In genomic region chr7:143052626-143053007, GRCm38 (mm10) we compare ENCODE assay signal across 8 mouse cellular contexts. TPM values are rescaled to one million over a fixed set of nuclear protein-coding genes. Genes with fewer than 3 reads are reported as not detected.
DNase-seq lines count a peak whose midpoint lies in the region; ATAC-seq and TF ChIP-seq lines count a peak whose summit lies in the region.

TSS of gene Cd81 (plus strand) at chr7:143052739.

- DNase-seq in ES-E14 (ENCODE audit: low read depth, low spot score) = no peak
- peak; percentile 79 for DNase-seq in cerebellum, adult 11-12 months
- DNase-seq in heart, postnatal 10 days = peak; percentile 93 to 95
- peak; percentile 94 to 95 for DNase-seq in kidney, postnatal 4 days
- DNase-seq in stomach, postnatal 0 days (ENCODE audit: low spot score) = peak; percentile 86

- TF ChIP-seq CTCF in stomach, postnatal 0 days (IDR thresholded peaks at IDR 0.05; ENCODE audit: low read depth) = no peak

- peak within 1 kb of the TSS; percentile 84 for H3K9ac ChIP-seq in ES-E14 (ENCODE audit: insufficient read depth, low read depth, low read length, poor library complexity, severe bottlenecking)
- peak within 1 kb of the TSS; percentile 94 for H3K9ac ChIP-seq in forebrain, embryonic 15.5 days (replicated peaks)
- H3K9ac ChIP-seq in liver, embryonic 15.5 days = peak within 1 kb of the TSS; percentile 81
- H3K9ac ChIP-seq in neural tube, embryonic 12.5 days = peak within 1 kb of the TSS; percentile 89
- peak within 1 kb of the TSS; percentile 96 for H3K9ac ChIP-seq in stomach, postnatal 0 days (ENCODE audit: low read length)

- peak within 1 kb of the TSS; percentile 45 for H3K27ac ChIP-seq in ES-E14 (ENCODE audit: insufficient read depth, low read depth, low read length, poor library complexity, severe bottlenecking)
- H3K27ac ChIP-seq in forebrain, embryonic 15.5 days (replicated peaks) = peak within 1 kb of the TSS; percentile 81
- peak within 1 kb of the TSS; percentile 88 for H3K27ac ChIP-seq in liver, embryonic 15.5 days (replicated peaks)
- H3K27ac ChIP-seq in neural tube, embryonic 12.5 days = peak within 1 kb of the TSS; percentile 27; the same call in 1 of the 2 replicates
- peak within 1 kb of the TSS; percentile 96 for H3K27ac ChIP-seq in stomach, postnatal 0 days (replicated peaks)

- intact Hi-C loops in heart, postnatal 10 days (cut with DNase I) = loop anchor here (1.0 to 2.0 kb wide), 3 partner anchors 10 to 44 kb away; partner anchors contain the start of gene Tssc4

- H3K36me3 ChIP-seq in ES-E14 (ENCODE audit: control insufficient read depth, insufficient read depth, low read length, poor library complexity, severe bottlenecking) = peaks cover 21% of the 10 kb centered on the region
- no peaks in the 10 kb centered on the region for H3K36me3 ChIP-seq in forebrain, embryonic 15.5 days
- no peaks in the 10 kb centered on the region for H3K36me3 ChIP-seq in liver, embryonic 15.5 days (replicated peaks)
- H3K36me3 ChIP-seq in neural tube, embryonic 12.5 days = peaks cover 5% of the 10 kb centered on the region
- H3K36me3 ChIP-seq in stomach, postnatal 0 days (ENCODE audit: control insufficient read depth, insufficient read depth, low read length) = no peaks in the 10 kb centered on the region

- H3K9me3 ChIP-seq in ES-E14 (ENCODE audit: control insufficient read depth, insufficient read depth, low read depth, low read length) = no peaks in the 10 kb centered on the region
- no peaks in the 10 kb centered on the region for H3K9me3 ChIP-seq in forebrain, embryonic 15.5 days
- no peaks in the 10 kb centered on the region for H3K9me3 ChIP-seq in liver, embryonic 15.5 days (replicated peaks)
- H3K9me3 ChIP-seq in neural tube, embryonic 12.5 days = no peaks in the 10 kb centered on the region
- no peaks in the 10 kb centered on the region for H3K9me3 ChIP-seq in stomach, postnatal 0 days (ENCODE audit: control insufficient read depth, low read length)

- TF ChIP-seq EP300 in stomach, postnatal 0 days (optimal IDR thresholded peaks at IDR 0.05) = no peak

- H3K4me1 ChIP-seq in ES-E14 (ENCODE audit: control insufficient read depth in 2 of 2, insufficient read depth in 2 of 2, low read length in 2 of 2, poor library complexity in 1 of 2) = peaks cover 3 to 21% of the 10 kb centered on the region in 2 experiments; a peak in 3 of 4 replicates
- H3K4me1 ChIP-seq in forebrain, embryonic 15.5 days = peaks cover 40% of the 10 kb centered on the region
- peaks cover 66% of the 10 kb centered on the region for H3K4me1 ChIP-seq in liver, embryonic 15.5 days (replicated peaks)
- peaks cover 32% of the 10 kb centered on the region for H3K4me1 ChIP-seq in neural tube, embryonic 12.5 days
- peaks cover 21% of the 10 kb centered on the region for H3K4me1 ChIP-seq in stomach, postnatal 0 days (replicated peaks; ENCODE audit: control insufficient read depth, insufficient read depth)

- H3K4me3 ChIP-seq in ES-E14 (ENCODE audit: insufficient read depth in 1 of 2, low read depth in 1 of 2, low read length in 2 of 2, poor library complexity in 1 of 2, severe bottlenecking in 1 of 2) = peak within 1 kb of the TSS; percentile 80 to 86
- H3K4me3 ChIP-seq in forebrain, embryonic 15.5 days = peak within 1 kb of the TSS; percentile 83
- H3K4me3 ChIP-seq in liver, embryonic 15.5 days (replicated peaks) = peak within 1 kb of the TSS; percentile 73
- peak within 1 kb of the TSS; percentile 83 for H3K4me3 ChIP-seq in neural tube, embryonic 12.5 days
- H3K4me3 ChIP-seq in stomach, postnatal 0 days (ENCODE audit: low read depth, low read length) = peak within 1 kb of the TSS; percentile 98

- under 1% methylated on average over 37 of the region's 37 CpGs for WGBS in forebrain, embryonic 15.5 days
- WGBS in liver, embryonic 15.5 days (ENCODE audit: insufficient replicate concordance) = under 1% methylated on average over 37 of the region's 37 CpGs
- WGBS in neural tube, embryonic 12.5 days = under 1% methylated on average over 37 of the region's 37 CpGs
- WGBS in stomach, postnatal 0 days = under 1% methylated on average over 34 of the region's 37 CpGs

- peak within 1 kb of the TSS; percentile 90 for H3K4me2 ChIP-seq in forebrain, embryonic 15.5 days (replicated peaks)
- H3K4me2 ChIP-seq in liver, embryonic 15.5 days = peak within 1 kb of the TSS; percentile 94
- peak within 1 kb of the TSS; percentile 88 for H3K4me2 ChIP-seq in neural tube, embryonic 12.5 days (replicated peaks)
- H3K4me2 ChIP-seq in stomach, postnatal 0 days (replicated peaks; ENCODE audit: low read depth) = peak within 1 kb of the TSS; percentile 92

- in situ Hi-C loops in ES-E14 (cut with MboI; ENCODE audit: low sequenced_read_pairs in 2 of 2, unreplicated experiment in 2 of 2) = no loop called here

- no peaks in the 10 kb centered on the region for H3K27me3 ChIP-seq in forebrain, embryonic 15.5 days
- no peaks in the 10 kb centered on the region for H3K27me3 ChIP-seq in liver, embryonic 15.5 days
- no peaks in the 10 kb centered on the region for H3K27me3 ChIP-seq in neural tube, embryonic 12.5 days (replicated peaks)
- no peaks in the 10 kb centered on the region for H3K27me3 ChIP-seq in stomach, postnatal 0 days (ENCODE audit: control insufficient read depth, insufficient read depth, low read length)

- peak; percentile 79 for ATAC-seq in forebrain, embryonic 15.5 days (replicated peaks)
- peak; percentile 83 for ATAC-seq in liver, embryonic 15.5 days (ENCODE audit: insufficient read depth)
- peak; percentile 83 for ATAC-seq in neural tube, embryonic 12.5 days (ENCODE audit: low FRiP score, low read depth)
- ATAC-seq in stomach, postnatal 0 days (ENCODE audit: low FRiP score, low TSS enrichment) = peak; percentile 83

TF ChIP-seq in ES-E14, 5 proteins besides CTCF, POLR2A, EP300 and RAD21:
- TF ChIP-seq ZC3H11A (IDR thresholded peaks at IDR 0.05; ENCODE audit: borderline replicate concordance, low read depth, low read length) (no peak), CHD2 (IDR thresholded peaks at IDR 0.05; ENCODE audit: low read depth, low read length) (no peak), MAFK (IDR thresholded peaks at IDR 0.05; ENCODE audit: insufficient read depth, low read depth, low read length) (no peak), ZNF384 (IDR thresholded peaks at IDR 0.05; ENCODE audit: low read depth, low read length) (no peak), HCFC1 (IDR thresholded peaks at IDR 0.05; ENCODE audit: borderline replicate concordance, insufficient read depth, low read length) (no peak)

RNA-seq across cellular contexts. Expression of gene Cd81, which starts in this region (rescaled TPM):
- 403 and 951 TPM in 2 replicates for total RNA-seq in ES-E14 (2012; rRNA removed)
- polyA plus RNA-seq in forebrain, embryonic 15.5 days (2015; fragmentation: Nextera tagmentation; extraction: Ambion mirVana) = 286 and 294 TPM in 2 replicates
- 100 to 1,000 TPM; 630 to 639 TPM for total RNA-seq in heart, postnatal 10 days (2021)
- 132 and 141 TPM in 2 replicates for polyA plus RNA-seq in liver, embryonic 15.5 days (2015; fragmentation: Nextera tagmentation; extraction: Ambion mirVana)
- polyA plus RNA-seq in neural tube, embryonic 12.5 days (2016; fragmentation: Nextera tagmentation; extraction: Ambion mirVana) = 255 and 258 TPM in 2 replicates
- polyA plus RNA-seq in stomach, postnatal 0 days (2015; fragmentation: Nextera tagmentation; extraction: Ambion mirVana) = 372 and 381 TPM in 2 replicates

Comparison
In these comparisons a context has a peak if more than half of its experiments do, and no peak if none do; other contexts are left out.
1. H3K27ac ChIP-seq: peak in every context shown above with its lines; median percentile 96 in stomach, postnatal 0 days; 88 in liver, embryonic 15.5 days; 81 in forebrain, embryonic 15.5 days; 45 in ES-E14; 27 in neural tube, embryonic 12.5 days.